Mouse (Mus musculus): ENCODE results near the gene Blm. TPM values are rescaled to one million over a fixed set of nuclear protein-coding genes. Genes with fewer than 3 reads are reported as not detected.

Blm gene
- polyA plus RNA-seq, 1 experiment, result 1.7 TPM

DNA sequence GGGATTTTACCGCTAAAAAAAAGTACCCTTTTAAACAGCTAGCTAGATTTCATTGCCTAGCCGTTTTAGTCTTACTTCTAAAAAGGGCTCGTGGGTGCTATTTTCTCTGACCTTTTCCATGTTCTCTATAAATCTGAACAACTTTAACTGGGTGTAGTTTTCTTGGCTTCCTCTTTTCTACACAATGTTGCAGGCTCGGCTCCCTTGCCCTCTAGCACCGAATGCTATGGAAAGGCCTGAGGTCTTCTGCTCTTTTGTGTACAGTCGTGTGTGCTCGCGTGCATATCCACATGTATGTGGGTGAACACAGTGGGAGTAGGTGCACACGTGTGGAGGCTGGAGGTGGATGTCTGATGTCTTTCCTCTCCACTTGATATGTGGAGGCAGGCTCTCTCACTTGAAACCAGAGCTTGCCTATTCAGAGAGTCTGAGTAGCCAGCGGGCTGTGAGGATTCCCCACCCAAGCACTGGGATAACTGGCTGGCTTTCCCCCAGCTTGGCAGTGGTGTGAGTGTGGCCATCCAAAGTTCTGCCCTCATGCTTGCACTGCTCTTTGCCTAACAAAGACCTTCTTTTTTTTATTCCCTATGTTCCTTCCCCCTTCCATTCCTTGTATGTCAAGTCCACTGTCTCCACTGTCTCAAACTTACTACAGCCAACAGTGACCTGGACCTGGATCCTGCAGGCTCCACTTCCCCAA lies 95.0 kb downstream of the Blm start:
- DNase-seq (ENCODE audit: low read depth), result no peak

DNA sequence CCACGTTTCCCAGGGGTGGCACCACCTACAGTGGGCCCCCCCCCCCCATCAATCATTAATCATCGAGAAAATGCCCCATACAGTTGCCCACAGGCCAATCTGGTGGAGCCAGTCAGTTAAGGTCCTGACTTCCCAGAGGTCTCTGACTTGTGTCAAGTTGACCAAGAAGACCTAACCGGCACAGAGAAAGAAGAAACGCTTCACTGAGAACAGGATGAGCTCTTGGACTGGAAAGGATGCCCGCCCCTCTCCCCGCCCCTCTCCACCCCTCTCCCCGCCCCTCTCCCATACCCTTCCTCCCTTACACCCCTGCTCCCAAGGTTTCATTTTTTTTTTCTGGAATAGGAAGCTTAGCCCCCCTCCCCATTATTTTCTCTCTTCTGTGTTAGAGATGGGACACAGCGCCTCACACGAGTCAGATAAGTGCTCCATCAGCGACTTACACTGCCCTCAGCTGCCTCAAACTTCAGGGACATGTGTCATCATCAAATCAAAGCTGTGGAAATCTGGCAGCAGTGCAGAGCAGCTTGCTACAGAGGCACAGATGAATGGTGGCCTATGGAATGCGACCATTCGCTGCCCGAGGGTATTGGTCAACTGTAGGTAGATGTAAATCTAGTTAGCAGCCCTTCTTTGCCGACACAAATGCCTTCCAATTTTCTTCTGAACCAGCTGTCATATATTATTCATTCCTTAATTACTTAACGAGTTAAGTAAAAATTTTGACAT lies 95.7 kb downstream of the Blm start:
- DNase-seq (ENCODE audit: low read depth), result no peak

DNA sequence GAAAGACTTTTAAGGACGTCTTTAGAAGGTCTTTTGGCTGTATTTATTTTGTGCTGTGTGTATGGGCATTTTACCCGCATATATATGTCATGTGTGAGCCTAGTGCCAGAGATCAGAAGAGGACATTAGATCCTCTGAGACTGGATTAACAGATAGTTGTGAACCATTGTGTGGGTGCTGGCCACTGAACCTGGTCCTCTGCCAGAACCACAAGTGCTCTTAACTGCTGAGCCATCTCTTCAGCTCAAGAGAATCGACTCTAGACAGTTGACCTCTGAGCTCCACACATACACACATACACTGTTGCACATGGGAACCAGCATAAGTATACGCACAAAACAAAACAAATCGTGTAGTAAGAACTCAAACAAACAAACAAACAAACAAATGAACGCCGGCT lies 98.3 kb downstream of the Blm start:
- no peak for DNase-seq (ENCODE audit: low read depth)

DNA sequence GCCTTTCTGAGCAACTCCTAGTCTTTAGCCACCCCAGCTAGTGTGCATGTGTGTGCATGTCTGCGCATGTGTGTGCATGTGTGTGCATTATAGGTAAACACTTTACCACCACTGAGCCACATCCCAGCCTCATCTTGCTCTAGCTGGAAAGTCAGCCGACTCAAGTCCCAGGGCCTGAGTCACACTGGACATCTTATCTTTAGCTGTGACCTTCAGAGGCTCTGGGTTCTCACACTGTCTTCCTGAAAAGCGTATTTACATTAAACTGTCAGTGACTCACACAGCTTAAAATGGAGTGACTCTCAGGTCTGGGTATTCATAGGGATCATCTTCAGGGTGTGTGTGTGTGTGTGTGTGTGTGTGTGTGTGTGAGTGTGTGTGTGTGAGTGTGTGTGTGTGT lies 99.3 kb downstream of the Blm start:
- no peak for DNase-seq (ENCODE audit: low read depth)

DNA sequence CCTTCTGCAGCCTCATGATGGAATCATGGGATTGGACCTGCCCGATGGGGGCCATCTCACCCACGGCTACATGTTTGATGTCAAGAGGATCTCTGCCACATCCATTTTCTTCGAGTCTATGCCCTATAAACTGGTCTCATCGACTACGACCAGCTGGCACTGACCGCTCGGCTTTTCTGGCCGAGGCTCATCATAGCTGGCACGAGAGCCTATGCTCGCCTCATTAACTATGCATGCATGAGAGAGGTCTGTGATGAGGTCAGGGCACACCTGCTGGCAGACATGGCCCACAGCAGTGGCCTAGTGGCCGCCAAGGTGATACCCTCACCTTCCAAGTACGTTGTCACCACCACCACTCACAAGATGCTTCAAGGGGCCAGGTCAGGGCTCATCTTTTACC lies 105.3 kb downstream of the Blm start:
- DNase-seq (ENCODE audit: low read depth), result no peak

DNA sequence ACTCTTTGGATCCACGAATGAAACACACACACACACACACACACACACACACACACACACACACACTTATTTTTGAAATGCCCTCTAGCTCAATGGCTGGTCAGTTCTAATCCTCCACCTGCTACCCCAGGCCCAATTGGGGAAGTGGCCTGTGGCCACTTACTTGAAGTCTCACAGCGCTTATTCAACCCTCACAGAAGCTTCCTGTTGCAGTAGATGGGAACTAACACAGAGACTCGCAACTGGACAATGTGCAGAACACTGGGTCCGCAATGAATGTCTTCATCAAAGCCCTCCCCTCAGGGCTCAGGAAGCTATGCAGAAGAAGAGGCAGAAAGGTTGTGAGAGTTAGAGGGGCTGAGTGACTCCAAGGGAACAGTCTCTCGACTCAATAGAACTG lies 107.2 kb downstream of the Blm start:
- DNase-seq (ENCODE audit: low read depth), result no peak

DNA sequence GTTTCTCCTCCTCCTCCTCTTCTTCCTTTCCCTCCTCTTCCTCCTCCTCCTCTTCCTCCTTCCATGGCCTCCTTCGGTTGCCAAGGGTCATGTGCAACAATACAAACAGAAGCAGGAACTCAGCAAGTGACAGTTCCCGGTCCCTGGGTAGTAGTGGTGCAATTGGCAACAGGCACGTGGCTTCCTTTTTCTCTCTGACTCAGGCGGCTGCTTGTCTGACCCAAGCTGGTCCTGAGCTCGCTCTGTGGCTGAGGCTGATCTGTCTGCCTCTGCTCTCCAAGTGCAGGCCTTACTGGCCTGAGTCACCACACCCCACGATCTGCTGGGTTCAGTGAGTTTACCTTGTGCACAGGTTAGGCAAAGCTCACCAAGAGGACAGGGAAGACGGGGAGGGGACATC lies 108.6 kb downstream of the Blm start:
- no peak for DNase-seq (ENCODE audit: low read depth)

DNA sequence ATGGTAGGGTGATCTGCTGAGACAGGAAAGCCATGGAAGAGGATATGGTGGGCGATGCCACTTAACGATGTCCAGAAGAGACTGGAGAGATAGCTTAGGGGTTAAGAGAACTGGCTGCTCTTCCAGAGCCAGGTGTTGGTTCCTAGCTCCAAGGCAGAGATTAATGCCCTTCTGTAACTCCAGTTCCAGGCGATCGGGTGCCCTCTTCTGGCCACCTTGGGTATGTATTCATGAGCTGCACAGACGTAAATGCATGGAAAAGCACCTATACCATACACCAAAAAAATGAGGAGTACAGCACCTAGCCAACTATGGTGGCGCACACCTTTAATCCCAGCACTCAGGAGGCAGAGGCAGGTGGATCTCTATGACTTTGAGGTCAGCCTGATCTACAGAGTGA lies 110.2 kb downstream of the Blm start:
- DNase-seq (ENCODE audit: low read depth), result no peak

DNA sequence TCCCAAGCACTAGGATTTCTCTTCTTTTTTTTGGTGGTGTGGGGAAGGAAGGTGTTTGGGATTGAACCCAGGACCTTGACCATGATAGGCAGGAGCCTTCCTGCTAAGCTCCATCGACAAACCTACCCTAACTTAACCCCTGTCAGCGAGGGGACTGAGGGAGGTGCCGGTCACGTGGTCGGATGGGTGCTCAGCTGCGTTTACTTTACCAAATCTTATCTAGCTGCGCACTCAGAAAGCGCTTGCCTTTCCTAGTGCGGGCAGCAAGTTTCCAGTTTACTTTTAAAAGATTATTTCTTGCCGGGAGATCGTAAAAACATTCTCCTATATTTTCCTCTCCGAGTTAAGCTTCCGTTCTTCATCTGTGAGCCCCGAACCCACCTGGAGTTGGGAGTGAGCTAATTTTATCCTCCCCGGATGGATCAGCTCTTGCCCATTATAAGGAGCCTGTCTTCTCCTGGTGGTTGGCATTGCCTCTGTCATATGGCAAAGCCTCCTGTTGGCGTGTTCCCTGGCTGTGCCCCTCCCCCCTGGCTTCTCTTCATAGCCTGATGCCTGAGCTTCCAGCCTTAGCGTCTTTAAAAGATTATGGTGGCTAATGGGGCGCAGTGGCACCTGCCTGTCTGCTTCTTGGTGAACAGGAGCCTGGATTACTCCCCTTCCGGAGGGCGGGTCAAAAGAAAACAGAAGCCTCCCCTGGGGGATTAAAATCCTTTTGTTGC lies 112.0 kb downstream of the Blm start:
- DNase-seq (ENCODE audit: low read depth), result no peak

DNA sequence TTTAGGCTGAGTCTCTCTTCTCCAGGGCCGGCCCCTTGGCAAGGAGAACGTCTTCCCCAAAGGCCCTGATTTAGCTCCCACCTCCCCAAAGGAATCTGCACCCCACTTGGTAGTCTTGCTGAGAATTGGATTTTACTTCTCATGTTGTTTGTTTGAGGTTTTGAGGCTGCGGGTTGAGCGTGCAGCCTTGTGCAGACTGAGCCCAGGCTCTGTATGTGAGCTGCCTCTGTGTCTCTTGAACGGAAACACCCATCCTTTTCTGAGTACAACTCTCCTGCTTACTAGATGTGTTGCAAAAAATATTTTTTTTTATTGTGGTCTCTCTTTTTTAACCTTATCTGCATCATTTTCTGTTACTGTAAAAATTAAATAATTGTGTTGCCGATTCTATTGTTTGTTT lies 113.3 kb downstream of the Blm start:
- no peak for DNase-seq (ENCODE audit: low read depth)

DNA sequence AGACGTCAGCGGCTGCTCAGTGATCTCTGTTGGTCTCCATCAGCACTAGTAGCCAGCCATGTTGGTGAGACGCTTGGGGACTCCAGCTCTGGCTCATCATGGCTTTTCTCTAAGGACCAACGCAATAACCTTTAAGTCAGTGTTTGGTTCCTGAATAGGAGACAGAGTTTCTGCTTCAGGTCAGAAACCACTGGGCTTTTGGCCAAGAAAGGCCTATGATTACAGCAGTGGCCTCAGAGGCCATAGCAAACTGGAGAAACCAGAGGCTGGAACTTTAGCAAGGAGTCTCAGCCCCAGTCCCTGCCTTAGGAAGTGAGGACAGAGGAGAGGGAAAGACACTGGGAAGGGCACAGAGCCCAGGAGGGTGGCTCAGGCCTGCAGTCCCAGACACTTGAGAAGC lies 114.3 kb downstream of the Blm start:
- DNase-seq (ENCODE audit: low read depth), result no peak

DNA sequence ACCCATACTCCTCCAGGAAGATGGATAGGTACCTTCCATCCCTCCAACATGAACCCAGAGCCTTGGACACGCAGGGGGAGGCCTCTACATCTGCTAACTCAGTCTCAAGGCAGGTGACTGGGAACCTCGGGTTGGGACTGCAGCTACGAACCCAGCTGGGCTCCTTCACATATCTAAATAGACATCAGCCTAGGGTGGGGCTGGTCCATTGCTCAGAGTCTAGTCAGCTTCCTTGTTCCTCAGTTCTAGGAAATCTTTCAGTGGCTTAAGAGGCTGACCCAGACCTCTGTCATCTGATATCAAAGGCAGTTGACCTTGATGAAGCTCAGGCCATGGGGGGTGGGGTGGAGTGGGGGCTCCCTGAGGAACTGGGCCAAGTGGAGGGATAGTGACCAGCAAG lies 115.6 kb downstream of the Blm start:
- DNase-seq (ENCODE audit: low read depth), result no peak

DNA sequence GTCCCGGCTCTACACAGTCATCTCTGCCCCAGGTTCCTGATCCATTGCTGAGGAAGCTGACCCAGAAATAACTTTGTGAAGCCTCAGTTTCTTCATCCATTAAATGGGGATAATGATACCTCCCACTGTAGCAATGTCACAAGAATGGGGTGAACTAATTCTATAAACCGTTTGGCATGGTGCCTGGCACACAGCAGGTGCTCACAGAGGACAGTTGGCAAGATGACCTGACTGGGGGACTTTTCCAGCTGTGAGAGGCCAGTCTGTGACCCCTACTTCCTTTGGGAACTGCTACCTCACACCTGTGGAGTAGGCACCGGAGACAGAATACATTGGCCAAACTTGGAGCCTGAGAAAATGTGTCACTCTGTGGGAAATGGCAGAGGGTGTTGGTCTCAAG lies 116.9 kb downstream of the Blm start:
- DNase-seq (ENCODE audit: low read depth), result no peak

DNA sequence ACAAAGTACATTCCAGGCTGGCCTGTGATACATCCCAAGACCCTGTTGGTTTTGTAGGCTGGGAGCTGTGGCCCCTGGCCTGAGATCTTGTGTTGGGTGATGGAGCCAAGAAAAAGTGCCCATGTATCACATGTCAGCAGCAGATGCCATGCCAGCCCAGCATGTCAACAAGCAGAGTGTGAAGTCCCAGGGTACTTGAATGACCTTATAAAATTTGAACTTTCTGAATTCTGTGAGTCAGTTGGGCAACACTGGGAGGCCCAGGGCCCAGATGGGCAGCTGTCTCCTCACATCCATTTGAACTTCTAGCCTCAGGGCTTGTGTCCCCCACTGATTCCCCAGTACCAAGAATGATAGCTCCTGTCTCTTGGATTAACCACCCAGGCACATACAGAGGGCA lies 117.3 kb downstream of the Blm start:
- no peak for DNase-seq (ENCODE audit: low read depth)

DNA sequence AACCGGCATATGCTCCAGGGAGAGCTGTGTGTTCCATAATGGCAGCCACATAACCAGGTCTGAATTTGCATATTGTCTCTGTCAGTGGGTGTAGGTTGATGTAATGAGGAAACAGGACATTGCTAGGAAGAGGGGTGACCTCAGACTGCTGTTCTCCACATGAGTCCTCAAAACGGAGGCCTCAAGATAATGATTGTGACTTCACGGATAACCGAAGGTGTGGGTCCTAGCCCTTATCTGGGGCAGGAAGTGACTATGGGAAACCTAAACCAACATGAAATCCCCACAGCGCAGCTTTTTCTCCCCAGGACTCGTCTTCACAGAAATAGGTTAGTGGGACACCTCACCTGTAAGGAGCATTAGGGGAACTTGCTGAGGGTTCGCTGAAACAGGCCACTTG lies 118.0 kb downstream of the Blm start:
- DNase-seq (ENCODE audit: low read depth), result no peak

DNA sequence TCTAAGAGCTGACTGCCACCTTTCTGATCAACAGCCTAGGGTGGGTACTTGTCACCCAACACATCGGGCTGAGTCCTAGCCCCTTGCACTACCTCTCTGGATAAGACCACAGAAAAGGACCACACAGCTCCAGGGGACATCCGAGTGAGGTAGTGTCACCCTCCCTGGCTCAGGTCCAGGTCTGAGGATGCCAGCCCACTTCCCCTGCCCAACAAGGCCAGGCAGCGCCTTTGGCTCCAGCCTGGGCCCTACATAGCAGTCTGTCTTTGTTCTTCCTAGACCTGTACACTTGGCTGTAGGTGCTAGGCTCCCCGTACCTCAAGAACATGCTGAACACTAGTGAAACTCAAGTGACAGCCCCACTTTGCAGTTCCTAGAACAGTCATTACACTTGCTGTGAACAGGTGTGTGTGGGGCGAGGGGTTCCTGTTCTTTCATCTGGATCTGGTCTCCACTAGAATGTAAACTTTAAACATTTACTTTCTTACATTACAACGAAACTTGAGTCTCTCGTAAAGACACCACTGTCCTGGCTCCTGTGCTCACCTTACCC lies 120.5 kb downstream of the Blm start:
- no peak for DNase-seq (ENCODE audit: low read depth)

DNA sequence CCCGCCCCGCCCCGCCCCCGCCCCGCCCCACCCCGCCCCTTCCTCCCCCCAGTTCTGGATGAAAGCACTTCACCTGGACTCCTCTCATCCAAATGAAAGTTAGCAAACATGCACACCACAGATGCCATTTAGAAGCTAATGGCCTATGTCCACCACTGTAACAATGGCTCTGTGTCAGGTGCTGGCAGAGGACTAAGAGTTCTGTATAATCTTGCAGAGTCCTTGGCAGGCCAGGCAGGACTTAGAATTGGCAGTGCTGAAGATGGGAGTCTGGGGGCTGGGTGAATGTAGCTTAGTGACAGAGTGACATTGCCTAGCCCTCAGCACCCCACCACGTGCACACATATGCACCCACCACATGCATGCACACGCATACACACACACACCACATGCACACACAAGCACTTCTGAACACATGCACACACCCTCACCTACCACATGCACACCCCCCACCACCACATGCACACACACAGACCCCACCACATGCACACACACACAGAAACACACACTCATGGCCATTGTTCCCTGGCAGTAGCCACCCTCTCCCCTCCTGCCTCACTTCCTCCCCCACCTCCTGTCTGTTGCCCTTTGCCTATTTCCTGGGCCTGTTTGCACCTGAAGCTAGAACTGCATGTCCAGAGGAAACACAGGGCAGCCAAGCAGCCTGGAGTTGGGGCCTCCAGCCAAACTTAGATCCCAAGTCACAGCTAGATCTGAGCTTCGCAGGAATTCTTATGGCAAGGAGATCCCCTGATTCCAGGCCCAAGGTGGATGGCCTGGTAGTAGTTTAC lies 121.2 kb downstream of the Blm start:
- no peak for DNase-seq (ENCODE audit: low read depth)

DNA sequence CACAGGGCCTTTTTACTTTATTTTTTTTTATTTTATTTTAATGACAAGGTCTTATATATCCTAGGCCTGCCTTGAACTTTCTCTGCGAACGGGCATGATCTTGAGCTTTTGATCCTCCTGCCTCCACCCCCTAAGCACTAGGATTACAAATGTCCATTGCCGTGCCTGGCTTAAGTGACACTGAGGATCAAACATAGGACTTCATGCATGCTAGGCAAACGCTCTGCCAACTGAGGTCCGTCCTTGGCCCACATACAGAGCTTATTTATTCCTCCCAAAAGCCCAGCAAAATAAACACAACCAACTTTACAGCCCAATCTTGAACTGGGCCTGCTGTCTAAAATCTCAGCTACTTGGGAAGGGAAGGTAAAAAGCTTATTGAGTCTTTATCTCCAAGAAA lies 122.1 kb downstream of the Blm start:
- DNase-seq (ENCODE audit: low read depth), result no peak

DNA sequence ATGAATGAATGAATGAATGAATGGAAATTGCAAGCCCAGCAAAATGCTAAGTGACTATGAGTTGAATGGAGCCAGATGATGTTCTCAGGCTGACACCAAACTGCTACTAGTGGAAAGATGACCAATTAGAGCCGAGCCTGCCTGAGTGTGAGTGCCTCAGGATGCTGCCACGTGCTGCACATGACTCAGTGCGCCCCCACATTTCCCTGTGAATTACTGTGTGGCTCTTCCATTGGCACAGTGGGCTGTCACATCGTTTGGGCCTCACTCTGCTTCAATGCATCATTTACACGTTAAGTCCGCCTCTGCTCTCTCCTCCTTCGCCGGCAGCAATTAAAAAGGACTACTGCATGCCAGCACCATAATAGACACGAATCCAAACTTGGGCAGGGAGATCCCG lies 122.6 kb downstream of the Blm start:
- no peak for DNase-seq (ENCODE audit: low read depth)

DNA sequence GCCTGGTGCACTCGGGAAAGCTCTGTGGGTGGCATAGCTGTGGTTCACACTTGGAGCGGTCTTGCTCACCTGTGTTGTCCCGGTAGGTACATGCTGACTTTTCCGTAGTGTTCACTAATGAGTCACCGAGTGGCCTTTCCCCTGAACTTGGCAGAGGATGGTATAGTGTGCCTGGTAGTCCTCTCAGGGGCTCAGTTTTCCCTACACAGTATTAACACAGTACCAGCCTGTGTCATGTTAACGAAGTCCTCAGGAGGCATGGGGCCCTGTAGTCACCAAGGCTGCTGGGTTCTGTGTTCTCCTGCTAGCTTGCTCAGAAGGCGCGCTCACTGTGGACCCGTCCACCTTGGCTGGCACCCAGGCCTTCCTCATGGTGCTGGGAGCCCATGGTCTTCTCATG lies 124.5 kb downstream of the Blm start:
- no peak for DNase-seq (ENCODE audit: low read depth)

DNA sequence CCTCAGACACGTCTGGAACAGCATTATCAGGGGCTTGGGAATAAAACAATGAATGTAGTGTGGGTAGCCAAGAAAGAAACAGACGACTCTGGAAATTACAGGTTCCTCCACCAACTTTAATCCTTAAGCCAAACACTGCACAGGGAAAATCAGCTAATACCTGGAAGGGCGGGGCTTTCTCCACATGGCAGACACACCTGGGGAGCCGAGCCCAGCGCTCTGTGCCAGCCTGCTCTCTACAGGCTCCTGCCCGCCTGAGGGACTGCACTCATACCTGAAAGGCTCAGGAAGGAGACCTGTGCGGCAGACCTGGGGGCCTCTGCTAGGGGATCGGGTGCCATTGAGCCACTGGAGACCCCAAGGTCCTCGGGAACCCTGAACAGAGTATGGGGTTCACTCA lies 127.2 kb downstream of the Blm start:
- no peak for DNase-seq (ENCODE audit: low read depth)

DNA sequence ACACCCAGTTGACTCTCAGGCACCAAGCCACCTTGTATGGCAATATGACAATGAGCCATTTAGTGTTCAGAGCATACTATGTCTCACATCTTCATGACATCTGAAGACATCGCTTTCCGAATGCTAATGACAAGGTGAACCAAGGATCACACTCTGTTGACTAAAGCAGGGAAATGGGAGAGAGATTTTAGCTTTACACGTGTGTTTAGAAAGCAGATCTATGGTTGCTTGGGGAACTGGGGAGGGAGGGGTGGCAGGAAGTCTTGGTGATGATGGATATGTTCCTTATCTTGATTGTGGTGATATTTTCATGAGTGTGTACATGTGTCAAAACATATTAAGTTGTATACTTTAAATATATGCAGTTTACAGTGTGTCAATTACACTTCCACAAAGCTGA lies 128.7 kb downstream of the Blm start:
- no peak for DNase-seq (ENCODE audit: low read depth)

Measured in gonadal fat pad, adult 2 months (tissue).